Mouse (Mus musculus) small intestine, adult 2 months (tissue): ENCODE results near the gene Akap13. TPM values are rescaled to one million over a fixed set of nuclear protein-coding genes. Genes with fewer than 3 reads are reported as not detected.

Experiments
- H3K27ac ChIP-seq: fragments of 200-500 bp; 2 replicates; pipeline ENCODE4 v1.5.1; 2012; ENCODE audit warnings: low read depth, low read length, control low read depth, inconsistent platforms; ENCODE audit not compliant: insufficient read depth
- H3K27me3 ChIP-seq: fragments of 200-500 bp; 2 replicates; pipeline ENCODE4 v1.6.1; 2012; ENCODE audit warnings: mild to moderate bottlenecking, moderate library complexity, low read length, inconsistent platforms; ENCODE audit not compliant: control insufficient read depth, insufficient read depth
- H3K36me3 ChIP-seq: fragments of 200-500 bp; 2 replicates; pipeline ENCODE4 v1.6.1; 2012; ENCODE audit warnings: mild to moderate bottlenecking, low read length, control low read depth, inconsistent platforms; ENCODE audit not compliant: control insufficient read depth, insufficient read depth
- H3K4me1 ChIP-seq: fragments of 200-500 bp; 2 replicates; pipeline ENCODE4 v1.6.1; 2012; ENCODE audit warnings: low read length, inconsistent platforms, mixed read lengths; ENCODE audit not compliant: control insufficient read depth, insufficient read depth, insufficient read length
- H3K4me3 ChIP-seq: fragments of 200-500 bp; 2 replicates; pipeline ENCODE4 v1.5.1; 2012; ENCODE audit warnings: low read depth, mild to moderate bottlenecking, control low read depth, inconsistent platforms, low read length, moderate library complexity
- CTCF ChIP-seq: fragments of 200-500 bp; IDR thresholded peaks from 2 replicates; pipeline ENCODE4 v1.5.1; 2012; ENCODE audit warnings: low read depth, mild to moderate bottlenecking, control low read depth, inconsistent platforms, low read length, moderate library complexity, mixed read lengths; ENCODE audit not compliant: insufficient replicate concordance, insufficient read length; ENCODE audit errors: extremely low read depth
- POLR2A ChIP-seq: fragments of 200-500 bp; IDR thresholded peaks from 2 replicates; pipeline ENCODE4 v1.6.1; 2012; ENCODE audit warnings: low read depth, mild to moderate bottlenecking, control low read depth, inconsistent platforms, low read length, moderate library complexity
- WGBS: fragments of 180-500 bp; shearing (Covaris S2); methylation state at CpG from one replicate; pipeline ENCODE4 v1.1.7; 2018; 5-methylcytosine and 5-hydroxymethylcytosine counted together
- polyA plus RNA-seq: library from polyadenylated mRNA; depleted of rRNA; stranded (reverse); fragments of >200 nt; gene quantifications from 2 replicates; pipeline ENCODE4 v1.2.3, GENCODE M21; 2012

The Akap13 gene
- polyA plus RNA-seq, 1 experiment = 15.8 TPM

GRCm38 (mm10) chr7:75750581-75750980 lies 295.2 kb downstream of the Akap13 start:
- Histone ChIP-seq H3K4me3 (no peak overlapping the region), H3K27ac (no peak overlapping the region), H3K27me3 (no peaks in the 10 kb centered on the region), H3K4me1 (no peaks in the 10 kb centered on the region), H3K36me3 (peaks cover 66% of the 10 kb centered on the region)
- WGBS = 92% methylated on average over 9 of the region's 9 CpGs
- TF ChIP-seq POLR2A (no peak), CTCF (no peak)

- WGBS = 85% methylated on average over 14 of the region's 14 CpGs
- no peak overlapping the region for H3K4me3 ChIP-seq
- TF ChIP-seq POLR2A (no peak), CTCF (no peak)
- no peaks in the 10 kb centered on the region for H3K4me1 ChIP-seq
- H3K27me3 ChIP-seq = no peaks in the 10 kb centered on the region
- peaks cover 64% of the 10 kb centered on the region for H3K36me3 ChIP-seq
- no peak overlapping the region for H3K27ac ChIP-seq
These were observed 295.9 kb downstream of the Akap13 start for GRCm38 (mm10) chr7:75751161-75751803.

- H3K27me3 ChIP-seq = no peaks in the 10 kb centered on the region
- H3K4me3 ChIP-seq = no peak overlapping the region
- WGBS = 86% methylated on average over 22 of the region's 22 CpGs
- TF ChIP-seq CTCF (no peak), POLR2A (no peak)
- H3K27ac ChIP-seq = no peak overlapping the region
- no peaks in the 10 kb centered on the region for H3K4me1 ChIP-seq
- peaks cover 55% of the 10 kb centered on the region for H3K36me3 ChIP-seq
These were observed 297.3 kb downstream of the Akap13 start for GRCm38 (mm10) chr7:75752442-75753191.

GRCm38 (mm10) chr7:75753192-75753783 lies 298.0 kb downstream of the Akap13 start:
- no peaks in the 10 kb centered on the region for H3K27me3 ChIP-seq
- 70% methylated on average over 12 of the region's 12 CpGs for WGBS
- H3K27ac ChIP-seq = no peak overlapping the region
- H3K4me3 ChIP-seq = no peak overlapping the region
- no peaks in the 10 kb centered on the region for H3K4me1 ChIP-seq
- peaks cover 49% of the 10 kb centered on the region for H3K36me3 ChIP-seq
- no peak for TF ChIP-seq POLR2A
- TF ChIP-seq CTCF = no peak

- TF ChIP-seq CTCF (no peak), POLR2A (no peak)
- no peak overlapping the region for H3K27ac ChIP-seq
- WGBS = 72% methylated on average over 8 of the region's 8 CpGs
- no peaks in the 10 kb centered on the region for H3K4me1 ChIP-seq
- no peak overlapping the region for H3K4me3 ChIP-seq
- no peaks in the 10 kb centered on the region for H3K27me3 ChIP-seq
- H3K36me3 ChIP-seq = peaks cover 34% of the 10 kb centered on the region
These were observed 299.5 kb downstream of the Akap13 start for GRCm38 (mm10) chr7:75754587-75755499.

- no peak overlapping the region for H3K27ac ChIP-seq
- peaks cover 25% of the 10 kb centered on the region for H3K36me3 ChIP-seq
- H3K4me3 ChIP-seq = no peak overlapping the region
- H3K4me1 ChIP-seq = no peaks in the 10 kb centered on the region
- 93% methylated on average over 8 of the region's 8 CpGs for WGBS
- TF ChIP-seq POLR2A (no peak), CTCF (no peak)
- H3K27me3 ChIP-seq = no peaks in the 10 kb centered on the region
These were observed 300.6 kb downstream of the Akap13 start for GRCm38 (mm10) chr7:75755861-75756449.
